Mouse (Mus musculus): Measurements from ENCODE around the gene Tspear. TPM values are rescaled to one million over a fixed set of nuclear protein-coding genes. Genes with fewer than 3 reads are reported as not detected.
"Not testable (repeated sequence)": the region's sequence is repeated elsewhere in the genome, so short reads cannot be mapped to it uniquely, and the experiment has no call there.

Gene Tspear
- polyA plus RNA-seq, 1 experiment from 2014 or later: 0.07 TPM

- H3K4me3 ChIP-seq; ATAC-seq (ENCODE audit: extremely low read depth, insufficient number of reproducible peaks, low FRiP score, low TSS enrichment); H3K27ac ChIP-seq (replicated peaks); H3K9ac ChIP-seq; H3K36me3 ChIP-seq; H3K4me2 ChIP-seq; H3K27me3 ChIP-seq (replicated peaks); H3K4me1 ChIP-seq; H3K9me3 ChIP-seq: not testable (repeated sequence)
- 47% methylated on average over 3 of the region's 3 CpGs for WGBS
Measured at GRCm38 (mm10) chr10:77752312-77752711, 65.9 kb downstream of the Tspear start.

- no peak for ATAC-seq (ENCODE audit: extremely low read depth, insufficient number of reproducible peaks, low FRiP score, low TSS enrichment)
- no peak overlapping the region for H3K27ac ChIP-seq (replicated peaks)
- no peaks in the 10 kb centered on the region for H3K36me3 ChIP-seq
- no peaks in the 10 kb centered on the region for H3K4me1 ChIP-seq
- no peak overlapping the region for H3K4me3 ChIP-seq
- H3K4me2 ChIP-seq: no peak overlapping the region
- no peaks in the 10 kb centered on the region for H3K9me3 ChIP-seq
- H3K9ac ChIP-seq: no peak overlapping the region
- H3K27me3 ChIP-seq (replicated peaks): no peaks in the 10 kb centered on the region
Measured at GRCm38 (mm10) chr10:77753448-77753847, 67.1 kb downstream of the Tspear start.

DNA sequence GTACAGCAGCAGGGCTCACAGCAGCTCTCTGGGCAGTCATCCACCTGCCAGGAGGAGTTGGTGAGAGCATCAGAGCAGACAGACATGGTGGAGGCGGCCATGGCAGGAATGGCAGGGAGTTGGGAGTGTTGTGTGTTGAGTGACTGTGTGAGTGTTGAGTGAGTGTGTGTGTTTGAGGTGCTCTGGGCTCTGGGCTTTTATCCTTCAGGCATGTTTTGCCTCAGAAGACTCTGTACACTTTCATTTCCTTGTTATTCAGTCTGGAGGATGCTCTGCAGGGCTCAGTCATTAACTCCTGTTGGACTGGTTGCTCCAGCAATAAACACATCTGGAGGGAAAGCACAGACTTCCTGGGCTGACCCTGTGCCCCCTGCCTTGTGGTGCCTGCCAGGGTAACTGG, 73.2 kb downstream of the Tspear start, which contains the start of gene Gm3233:
TSS of gene Gm3233 (minus strand) at position 101 of the 400 bp plus-strand sequence.
- H3K27me3 ChIP-seq (replicated peaks); H3K4me3 ChIP-seq; H3K9me3 ChIP-seq; ATAC-seq (ENCODE audit: extremely low read depth, insufficient number of reproducible peaks, low FRiP score, low TSS enrichment); H3K4me2 ChIP-seq; H3K36me3 ChIP-seq; H3K27ac ChIP-seq (replicated peaks); H3K4me1 ChIP-seq; H3K9ac ChIP-seq: not testable (repeated sequence)
- no CpG with 5 or more reads among the region's 1 CpGs for WGBS

DNA sequence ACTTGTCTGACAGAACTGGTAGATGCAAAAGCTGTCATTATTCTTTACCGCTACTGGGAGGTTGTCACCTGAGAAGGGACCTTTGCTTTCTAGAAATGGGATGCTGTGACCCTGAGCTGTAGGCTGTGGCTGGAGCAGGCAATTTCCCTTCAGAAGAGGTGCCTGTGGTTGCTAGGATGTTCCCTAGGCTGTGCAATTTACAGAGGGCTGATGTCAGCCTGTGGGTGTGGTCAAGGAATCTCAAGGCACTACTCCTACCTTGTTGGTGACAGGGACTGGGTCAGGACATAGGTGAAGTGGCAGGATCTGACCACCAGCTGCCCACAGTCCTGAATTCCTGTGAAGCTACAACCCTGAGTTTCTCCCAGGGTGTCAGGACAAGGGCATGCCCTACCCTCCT, 83.4 kb downstream of the Tspear start:
- Histone ChIP-seq H3K27me3 (replicated peaks) (no peaks in the 10 kb centered on the region), H3K9me3 (0 out of 2 replicates have a peak, but pooled peaks cover 3% of the 10 kb centered on the region), H3K4me3 (no peak overlapping the region), H3K27ac (replicated peaks) (no peak overlapping the region), H3K4me1 (0 out of 2 replicates have a peak, but pooled peaks cover 3% of the 10 kb centered on the region), H3K4me2 (no peak overlapping the region), H3K9ac (no peak overlapping the region), H3K36me3 (no peaks in the 10 kb centered on the region)
- 84% methylated on average over 1 of the region's 1 CpGs for WGBS
- ATAC-seq (ENCODE audit: extremely low read depth, insufficient number of reproducible peaks, low FRiP score, low TSS enrichment): no peak

- not testable (repeated sequence) for H3K9ac ChIP-seq; H3K36me3 ChIP-seq; H3K4me2 ChIP-seq; H3K4me3 ChIP-seq; H3K27me3 ChIP-seq (replicated peaks); ATAC-seq (ENCODE audit: extremely low read depth, insufficient number of reproducible peaks, low FRiP score, low TSS enrichment); H3K4me1 ChIP-seq; H3K9me3 ChIP-seq; H3K27ac ChIP-seq (replicated peaks)
- 45% methylated on average over 1 of the region's 1 CpGs for WGBS
Measured at GRCm38 (mm10) chr10:77771225-77771624, 84.9 kb downstream of the Tspear start, which contains the start of gene Gm3238. Gene Gm3238, minus strand, starts transcription at chr10:77771325.

DNA sequence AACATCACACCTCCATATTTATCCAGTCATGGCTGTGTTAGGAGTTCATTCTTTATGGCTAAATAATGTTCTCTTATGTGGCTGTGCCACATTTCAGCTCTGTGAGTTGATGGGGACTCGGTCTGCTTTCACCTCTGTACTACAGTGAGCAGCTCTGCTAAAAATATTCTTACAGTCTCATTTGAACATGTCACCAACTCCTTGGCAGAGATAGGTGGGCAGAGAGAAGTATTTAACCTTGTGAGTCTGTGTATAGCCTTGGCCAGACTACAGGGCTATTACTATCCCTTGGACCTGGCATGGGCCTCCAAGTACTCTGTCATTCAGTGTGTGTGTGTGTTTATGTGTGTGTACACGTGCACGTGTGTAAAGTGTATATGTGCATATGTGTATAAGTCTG, 85.8 kb downstream of the Tspear start:
- H3K9me3 ChIP-seq; H3K36me3 ChIP-seq; ATAC-seq (ENCODE audit: extremely low read depth, insufficient number of reproducible peaks, low FRiP score, low TSS enrichment); H3K27ac ChIP-seq (replicated peaks); H3K4me2 ChIP-seq; H3K9ac ChIP-seq; H3K4me3 ChIP-seq; H3K4me1 ChIP-seq; H3K27me3 ChIP-seq (replicated peaks): not testable (repeated sequence)
- 31% methylated on average over 1 of the region's 3 CpGs for WGBS

DNA sequence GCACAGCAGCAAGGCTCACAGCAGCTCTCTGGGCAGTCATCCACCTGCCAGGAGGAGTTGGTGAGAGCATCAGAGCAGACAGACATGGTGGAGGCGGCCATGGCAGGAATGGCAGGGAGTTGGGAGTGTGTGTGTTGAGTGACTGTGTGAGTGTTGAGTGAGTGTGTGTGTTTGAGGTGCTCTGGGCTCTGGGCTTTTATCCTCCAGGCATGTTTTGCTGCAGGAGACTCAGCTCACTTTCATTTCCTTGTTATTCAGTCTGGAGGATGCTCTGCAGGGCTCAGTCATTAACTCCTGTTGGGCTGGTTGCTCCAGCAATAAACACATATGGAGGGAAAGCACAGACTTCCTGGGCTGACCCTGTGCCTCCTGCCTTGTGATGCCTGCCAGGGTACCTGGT, 90.5 kb downstream of the Tspear start, which contains the start of gene Gm7138:
TSS of gene Gm7138 (minus strand) at position 101 of the 400 bp plus-strand sequence.
- not testable (repeated sequence) for H3K27ac ChIP-seq (replicated peaks); H3K4me3 ChIP-seq; ATAC-seq (ENCODE audit: extremely low read depth, insufficient number of reproducible peaks, low FRiP score, low TSS enrichment); H3K4me2 ChIP-seq; H3K36me3 ChIP-seq; H3K9ac ChIP-seq; H3K9me3 ChIP-seq; H3K4me1 ChIP-seq; H3K27me3 ChIP-seq (replicated peaks)
- WGBS: 67% methylated on average over 1 of the region's 1 CpGs

DNA sequence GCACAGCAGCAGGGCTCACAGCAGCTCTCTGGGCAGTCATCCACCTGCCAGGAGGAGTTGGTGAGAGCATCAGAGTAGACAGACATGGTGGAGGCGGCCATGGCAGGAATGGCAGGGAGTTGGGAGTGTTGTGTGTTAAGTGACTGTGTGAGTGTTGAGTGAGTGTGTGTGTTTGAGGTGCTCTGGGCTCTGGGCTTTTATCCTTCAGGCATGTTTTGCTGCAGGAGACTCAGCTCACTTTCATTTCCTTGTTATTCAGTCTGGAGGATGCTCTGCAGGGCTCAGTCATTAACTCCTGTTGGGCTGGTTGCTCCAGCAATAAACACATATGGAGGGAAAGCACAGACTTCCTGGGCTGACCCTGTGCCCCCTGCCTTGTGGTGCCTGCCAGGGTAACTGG, 96.1 kb downstream of the Tspear start, which contains the start of gene Gm3250:
TSS of gene Gm3250 (minus strand) at position 101 of the 400 bp plus-strand sequence.
- H3K36me3 ChIP-seq; H3K27me3 ChIP-seq (replicated peaks); ATAC-seq (ENCODE audit: extremely low read depth, insufficient number of reproducible peaks, low FRiP score, low TSS enrichment); H3K4me1 ChIP-seq; H3K4me2 ChIP-seq; H3K9me3 ChIP-seq; H3K4me3 ChIP-seq; H3K27ac ChIP-seq (replicated peaks); H3K9ac ChIP-seq: not testable (repeated sequence)
- 40% methylated on average over 1 of the region's 1 CpGs for WGBS

DNA sequence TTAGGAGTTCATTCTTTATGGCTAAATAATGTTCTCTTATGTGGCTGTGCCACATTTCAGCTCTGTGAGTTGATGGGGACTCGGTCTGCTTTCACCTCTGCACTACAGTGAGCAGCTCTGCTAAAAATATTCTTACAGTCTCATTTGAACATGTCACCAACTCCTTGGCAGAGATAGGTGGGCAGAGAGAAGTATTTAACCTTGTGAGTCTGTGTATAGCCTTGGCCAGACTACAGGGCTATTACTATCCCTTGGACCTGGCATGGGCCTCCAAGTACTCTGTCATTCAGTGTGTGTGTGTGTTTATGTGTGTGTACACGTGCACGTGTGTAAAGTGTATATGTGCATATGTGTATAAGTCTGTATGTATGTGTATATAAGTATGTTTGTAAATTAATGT, 97.0 kb downstream of the Tspear start:
- not testable (repeated sequence) for H3K4me2 ChIP-seq; H3K4me1 ChIP-seq; H3K9ac ChIP-seq; H3K9me3 ChIP-seq; H3K27me3 ChIP-seq (replicated peaks); H3K4me3 ChIP-seq; H3K36me3 ChIP-seq; H3K27ac ChIP-seq (replicated peaks); ATAC-seq (ENCODE audit: extremely low read depth, insufficient number of reproducible peaks, low FRiP score, low TSS enrichment)
- 35% methylated on average over 1 of the region's 3 CpGs for WGBS

- not testable (repeated sequence) for H3K4me2 ChIP-seq; H3K27ac ChIP-seq (replicated peaks); H3K36me3 ChIP-seq; ATAC-seq (ENCODE audit: extremely low read depth, insufficient number of reproducible peaks, low FRiP score, low TSS enrichment); H3K4me1 ChIP-seq; H3K27me3 ChIP-seq (replicated peaks); H3K4me3 ChIP-seq; H3K9ac ChIP-seq; H3K9me3 ChIP-seq
- 91% methylated on average over 1 of the region's 1 CpGs for WGBS
Measured at GRCm38 (mm10) chr10:77787876-77788275, 101.5 kb downstream of the Tspear start, which contains the start of gene Gm7137. Gene Gm7137, minus strand, starts transcription at chr10:77788200.

DNA sequence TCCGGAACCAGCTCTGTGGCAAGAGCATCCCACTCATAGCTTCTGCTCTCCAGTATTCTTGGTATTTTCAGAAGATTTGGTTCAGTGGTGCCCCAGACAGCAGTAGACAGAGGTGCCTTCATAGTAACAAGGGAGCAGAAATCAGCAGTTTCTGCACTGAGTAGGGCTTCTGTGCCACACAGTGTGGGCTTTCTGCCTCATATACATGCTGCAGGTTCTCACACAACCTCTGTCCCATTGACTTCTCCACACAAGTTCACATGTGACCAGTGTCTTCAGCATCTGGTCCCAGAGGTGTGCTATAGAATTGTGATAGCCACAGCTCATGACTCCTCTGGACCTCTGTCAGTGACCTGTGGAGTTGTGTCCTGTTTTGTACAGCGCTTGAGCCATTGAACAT, 102.3 kb downstream of the Tspear start:
- H3K9ac ChIP-seq: no peak overlapping the region
- H3K9me3 ChIP-seq: no peaks in the 10 kb centered on the region
- no peak overlapping the region for H3K27ac ChIP-seq (replicated peaks)
- WGBS: 63% methylated on average over 2 of the region's 2 CpGs
- H3K4me2 ChIP-seq: no peak overlapping the region
- H3K27me3 ChIP-seq (replicated peaks): no peaks in the 10 kb centered on the region
- H3K4me3 ChIP-seq: no peak overlapping the region
- ATAC-seq (ENCODE audit: extremely low read depth, insufficient number of reproducible peaks, low FRiP score, low TSS enrichment): no peak
- no peaks in the 10 kb centered on the region for H3K4me1 ChIP-seq
- no peaks in the 10 kb centered on the region for H3K36me3 ChIP-seq

GRCm38 (mm10) chr10:77794976-77795375, 108.6 kb downstream of the Tspear start, which contains the start of gene Gm9639:
Gene Gm9639, minus strand, starts transcription at chr10:77795076.
- 57% methylated on average over 2 of the region's 2 CpGs for WGBS

More at GRCm38 (mm10) chr10:77794976-77795375, 108.6 kb downstream of the Tspear start, which contains the start of gene Gm9639:
- Histone ChIP-seq H3K4me1 (peaks cover 19% of the 10 kb centered on the region), H3K9ac (no peak within 1 kb of the TSS), H3K4me3 (no peak within 1 kb of the TSS), H3K9me3 (no peaks in the 10 kb centered on the region), H3K27ac (replicated peaks) (no peak within 1 kb of the TSS), H3K36me3 (no peaks in the 10 kb centered on the region), H3K27me3 (replicated peaks) (no peaks in the 10 kb centered on the region), H3K4me2 (no peak within 1 kb of the TSS)
- no peak for ATAC-seq (ENCODE audit: extremely low read depth, insufficient number of reproducible peaks, low FRiP score, low TSS enrichment)
